Mouse (Mus musculus) embryonic facial prominence, embryonic 14.5 days (tissue): ENCODE data around the gene Slc22a12. TPM values are rescaled to one million over a fixed set of nuclear protein-coding genes. Genes with fewer than 3 reads are reported as not detected.

Experiments
- ATAC-seq: fragments of 200-750 bp; cut with Nextera tagmentation; 2 replicates; pipeline ENCODE4 v1.8.0; 2017; ENCODE audit warnings: low read depth, moderate number of reproducible peaks, moderate TSS enrichment
- DNase-seq: peaks from one replicate; pipeline ENCODE4 v3.0.0-alpha.2; 2015; ENCODE audit warnings: low spot score
- H3K27ac ChIP-seq: fragments of 300-500 bp; sonication (generic); replicated peaks from 2 replicates; pipeline ENCODE4 v1.5.1; 2014; ENCODE audit warnings: low read depth, mild to moderate bottlenecking, low read length, moderate library complexity
- H3K27me3 ChIP-seq: fragments of 300-500 bp; sonication (generic); replicated peaks from 2 replicates; pipeline ENCODE4 v1.6.1; 2014; ENCODE audit warnings: low read length; ENCODE audit not compliant: control insufficient read depth, insufficient read depth
- H3K36me3 ChIP-seq: fragments of 300-500 bp; sonication (generic); 2 replicates; pipeline ENCODE4 v1.6.1; 2014; ENCODE audit warnings: low read length, mixed read lengths; ENCODE audit not compliant: control insufficient read depth, insufficient read depth
- H3K4me1 ChIP-seq: fragments of 300-500 bp; sonication (generic); 2 replicates; pipeline ENCODE4 v1.6.1; 2014; ENCODE audit warnings: antibody characterized with exemption, low read length; ENCODE audit not compliant: control insufficient read depth, insufficient read depth
- H3K4me2 ChIP-seq: fragments of 300-500 bp; sonication (generic); 2 replicates; pipeline ENCODE4 v1.6.1; 2014; ENCODE audit warnings: low read depth, mild to moderate bottlenecking, low read length, moderate library complexity, mixed read lengths
- H3K4me3 ChIP-seq: fragments of 300-500 bp; sonication (generic); 2 replicates; pipeline ENCODE4 v1.5.1; 2014; ENCODE audit warnings: low read depth, mild to moderate bottlenecking, low read length
- H3K9ac ChIP-seq: fragments of 300-500 bp; sonication (generic); 2 replicates; pipeline ENCODE4 v1.6.1; 2014; ENCODE audit warnings: low read depth, mild to moderate bottlenecking, low read length, moderate library complexity, mixed read lengths
- H3K9me3 ChIP-seq: fragments of 300-500 bp; sonication (generic); 2 replicates; pipeline ENCODE4 v1.6.1; 2016; ENCODE audit warnings: low read length; ENCODE audit not compliant: control insufficient read depth
- WGBS: fragments of 180-500 bp; shearing (Covaris S2); extraction: QIAGEN DNeasy Blood & Tissue Kit; methylation state at CpG from one replicate; pipeline ENCODE4 v1.1.7; 2014; 5-methylcytosine and 5-hydroxymethylcytosine counted together
- polyA plus RNA-seq: library from polyadenylated mRNA; unstranded; fragments of >200 nt; fragmentation: Nextera tagmentation; extraction: Ambion mirVana; gene quantifications from 2 replicates; pipeline ENCODE4 v1.2.1, GENCODE M21; 2014

Slc22a12 gene
- polyA plus RNA-seq, 1 experiment from 2014 or later: not detected

GRCm38 (mm10) chr19:6553819-6554582 lies 11.2 kb upstream of the Slc22a12 start:
- Histone ChIP-seq H3K27me3 (no peaks in the 10 kb centered on the region), H3K9ac (no peak overlapping the region), H3K9me3 (no peaks in the 10 kb centered on the region), H3K4me1 (no peaks in the 10 kb centered on the region), H3K27ac (peak overlapping the region; percentile 48; the same call in 1 of the 2 replicates), H3K36me3 (no peaks in the 10 kb centered on the region), H3K4me2 (no peak overlapping the region), H3K4me3 (no peak overlapping the region)
- DNase-seq (peak; percentile 45), ATAC-seq (no peak)
- WGBS: 25% methylated on average over 8 of the region's 8 CpGs

GRCm38 (mm10) chr19:6553174-6553573 lies 10.3 kb upstream of the Slc22a12 start:
- Histone ChIP-seq H3K27ac (no peak overlapping the region), H3K36me3 (no peaks in the 10 kb centered on the region), H3K9ac (no peak overlapping the region), H3K4me1 (no peaks in the 10 kb centered on the region), H3K27me3 (no peaks in the 10 kb centered on the region), H3K9me3 (no peaks in the 10 kb centered on the region), H3K4me2 (no peak overlapping the region), H3K4me3 (no peak overlapping the region)
- ATAC-seq: no peak
- 60% methylated on average over 5 of the region's 5 CpGs for WGBS
- no peak for DNase-seq

- Histone ChIP-seq H3K9me3 (no peaks in the 10 kb centered on the region), H3K9ac (no peak overlapping the region), H3K36me3 (no peaks in the 10 kb centered on the region), H3K4me2 (no peak overlapping the region), H3K27ac (no peak overlapping the region), H3K27me3 (no peaks in the 10 kb centered on the region), H3K4me3 (no peak overlapping the region), H3K4me1 (no peaks in the 10 kb centered on the region)
- WGBS: 72% methylated on average over 4 of the region's 4 CpGs
- 0 out of 2 replicates have a peak, but pooled peaks have one; percentile 12 for ATAC-seq
- DNase-seq: no peak
These were observed 9.6 kb upstream of the Slc22a12 start for GRCm38 (mm10) chr19:6552302-6553028.

- 61% methylated on average over 4 of the region's 4 CpGs for WGBS
- Histone ChIP-seq H3K36me3 (no peaks in the 10 kb centered on the region), H3K4me1 (no peaks in the 10 kb centered on the region), H3K27me3 (no peaks in the 10 kb centered on the region), H3K27ac (no peak overlapping the region), H3K9me3 (no peaks in the 10 kb centered on the region), H3K9ac (no peak overlapping the region), H3K4me3 (no peak overlapping the region), H3K4me2 (no peak overlapping the region)
- no peak for ATAC-seq
- DNase-seq: no peak
These were observed 8.4 kb upstream of the Slc22a12 start for GRCm38 (mm10) chr19:6551215-6551614.

- 68% methylated on average over 11 of the region's 11 CpGs for WGBS
These were observed 6.7 kb upstream of the Slc22a12 start for GRCm38 (mm10) chr19:6549566-6549965.

DNA sequence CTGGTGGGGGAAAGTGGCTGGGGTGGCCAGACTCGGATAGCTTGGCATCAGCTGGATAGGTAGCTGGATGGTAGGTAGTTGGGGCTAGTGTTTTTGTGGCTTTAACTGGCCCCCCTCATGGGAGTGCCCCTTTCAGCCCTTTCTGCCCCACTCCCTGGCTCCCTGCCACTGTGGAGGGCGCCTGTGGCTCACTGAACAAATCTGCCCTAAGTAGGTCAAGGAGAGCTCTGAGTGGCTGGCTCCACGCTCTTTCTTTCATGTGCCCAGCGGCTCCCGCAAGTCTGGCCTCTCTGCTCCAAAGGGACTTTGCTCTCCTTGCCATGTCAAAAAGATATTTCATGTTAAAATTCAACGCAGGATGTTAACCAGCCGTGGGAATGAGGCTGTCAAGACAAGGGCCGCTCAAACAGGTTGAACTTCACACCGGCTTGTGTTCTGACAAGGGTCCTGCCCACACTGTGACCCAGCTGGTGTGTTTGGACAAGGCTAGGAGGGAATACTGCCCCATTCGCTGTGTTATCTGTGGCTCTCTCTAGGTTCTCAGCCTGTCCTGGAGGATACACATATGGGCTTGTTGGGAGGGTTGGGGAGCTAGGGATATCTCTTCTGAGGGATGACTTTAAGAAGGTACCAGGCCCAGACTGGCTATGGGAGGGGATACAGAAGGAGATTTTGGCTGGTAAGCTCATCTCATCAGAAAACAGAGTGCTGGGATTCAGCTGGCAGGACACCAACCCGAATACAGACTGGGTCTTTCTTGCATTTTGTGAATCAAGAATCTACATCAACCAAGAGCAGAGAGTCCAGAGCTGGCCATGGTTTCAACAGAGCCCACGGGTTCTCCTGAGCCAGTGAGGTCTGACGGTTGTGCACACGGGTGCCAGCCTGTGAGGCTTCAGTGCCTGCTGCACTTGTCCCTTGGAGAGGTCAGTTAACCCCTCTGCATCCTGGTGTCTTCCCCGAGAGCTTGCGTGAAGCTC lies 5.9 kb upstream of the Slc22a12 start:
- Histone ChIP-seq H3K9ac (no peak overlapping the region), H3K4me3 (no peak overlapping the region), H3K4me1 (no peaks in the 10 kb centered on the region), H3K9me3 (no peaks in the 10 kb centered on the region), H3K4me2 (no peak overlapping the region), H3K27ac (no peak overlapping the region), H3K36me3 (no peaks in the 10 kb centered on the region), H3K27me3 (no peaks in the 10 kb centered on the region)
- 70% methylated on average over 16 of the region's 16 CpGs for WGBS
- DNase-seq (no peak), ATAC-seq (no peak)

More at GRCm38 (mm10) chr19:6549566-6549965, 6.7 kb upstream of the Slc22a12 start:
- Histone ChIP-seq H3K4me3 (no peak overlapping the region), H3K27ac (no peak overlapping the region), H3K4me1 (no peaks in the 10 kb centered on the region), H3K9me3 (no peaks in the 10 kb centered on the region), H3K27me3 (no peaks in the 10 kb centered on the region), H3K9ac (no peak overlapping the region), H3K4me2 (no peak overlapping the region), H3K36me3 (no peaks in the 10 kb centered on the region)
- DNase-seq (peak; percentile 71), ATAC-seq (no peak)

GRCm38 (mm10) chr19:6547801-6548200 lies 5.0 kb upstream of the Slc22a12 start:
- H3K9ac ChIP-seq: no peak overlapping the region
- H3K4me3 ChIP-seq: no peak overlapping the region
- DNase-seq: no peak
- H3K36me3 ChIP-seq: no peaks in the 10 kb centered on the region
- no peak for ATAC-seq
- H3K27ac ChIP-seq: no peak overlapping the region
- H3K27me3 ChIP-seq: no peaks in the 10 kb centered on the region
- H3K4me1 ChIP-seq: no peaks in the 10 kb centered on the region
- no peaks in the 10 kb centered on the region for H3K9me3 ChIP-seq
- no peak overlapping the region for H3K4me2 ChIP-seq
- WGBS: 84% methylated on average over 5 of the region's 5 CpGs

DNA sequence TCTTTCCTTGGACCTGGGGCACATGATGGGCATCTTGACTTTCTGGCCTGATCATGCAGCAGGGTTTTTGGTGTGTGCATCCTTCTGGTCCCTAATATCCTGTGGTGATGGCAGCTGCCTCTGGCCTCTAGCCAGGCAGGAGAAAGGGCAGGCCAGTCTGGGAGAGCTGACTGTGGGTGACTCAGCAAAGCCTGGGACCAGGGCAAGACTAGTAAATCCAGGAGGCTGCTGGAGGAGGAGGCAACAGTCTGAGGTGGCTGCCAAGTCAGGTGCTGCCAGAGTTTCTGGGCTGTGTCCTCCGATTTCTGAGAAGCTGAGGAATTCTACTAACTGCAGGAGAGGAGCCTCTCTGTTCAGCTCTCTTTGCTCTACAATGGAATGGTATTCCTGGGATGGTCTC lies 3.3 kb upstream of the Slc22a12 start:
- WGBS: 67% methylated on average over 1 of the region's 1 CpGs
- ATAC-seq (no peak), DNase-seq (no peak)
- Histone ChIP-seq H3K9me3 (no peaks in the 10 kb centered on the region), H3K27me3 (no peaks in the 10 kb centered on the region), H3K36me3 (no peaks in the 10 kb centered on the region), H3K4me1 (no peaks in the 10 kb centered on the region), H3K9ac (no peak overlapping the region), H3K4me2 (no peak overlapping the region), H3K4me3 (no peak overlapping the region), H3K27ac (no peak overlapping the region)
